Mouse (Mus musculus) G1E (cell line): ENCODE measurements around the gene Ctla4.

ENCODE experiments used
- CTCF ChIP-seq: IDR thresholded peaks from 2 replicates; pipeline ENCODE4 v1.5.1; 2012; ENCODE audit warnings: low read depth, low read length, inconsistent platforms, mixed read lengths
- GATA1 ChIP-seq: IDR thresholded peaks from 2 replicates; pipeline ENCODE4 v1.6.1; 2012; ENCODE audit warnings: borderline replicate concordance, low read length, inconsistent platforms, mixed read lengths
- GATA2 ChIP-seq: IDR thresholded peaks from 2 replicates; pipeline ENCODE4 v1.6.1; 2012; ENCODE audit warnings: low read depth, low read length, inconsistent platforms, borderline replicate concordance
- POLR2AphosphoS5 ChIP-seq: IDR thresholded peaks from 2 replicates; pipeline ENCODE4 v1.6.1; 2012; ENCODE audit warnings: low read depth, low read length, inconsistent platforms; ENCODE audit not compliant: insufficient replicate concordance
- TAL1 ChIP-seq: conservative IDR thresholded peaks from 2 replicates; pipeline ENCODE4 v1.6.1; 2012; ENCODE audit warnings: low read depth, low read length, inconsistent platforms, mixed read lengths

- TF ChIP-seq CTCF (no peak), GATA1 (no peak), TAL1 (no peak), GATA2 (no peak), POLR2AphosphoS5 (no peak)
Observed at GRCm38 (mm10) chr1:60857351-60858220, 29.2 kb upstream of the Ctla4 start.
